Mouse (Mus musculus) heart, adult 2 months (tissue): ENCODE data around the gene Edem1. TPM values are rescaled to one million over a fixed set of nuclear protein-coding genes. Genes with fewer than 3 reads are reported as not detected.

Source experiments
- DNase-seq, 2 experiments: peaks; one replicate each; pipeline ENCODE4 v3.0.0; 2021
- H3K27ac ChIP-seq: fragments of 200-600 bp; 2 replicates; pipeline ENCODE4 v1.8.1; 2022
- H3K27me3 ChIP-seq: fragments of 200-500 bp; 2 replicates; pipeline ENCODE4 v1.6.1; 2012; ENCODE audit warnings: mild to moderate bottlenecking, low read length, inconsistent platforms, mixed read lengths; ENCODE audit not compliant: control insufficient read depth, insufficient read depth
- H3K36me3 ChIP-seq: fragments of 200-500 bp; 2 replicates; pipeline ENCODE4 v1.6.1; 2012; ENCODE audit warnings: low read length, inconsistent platforms; ENCODE audit not compliant: control insufficient read depth, insufficient read depth
- H3K4me1 ChIP-seq: fragments of 200-500 bp; 2 replicates; pipeline ENCODE4 v1.6.1; 2011; ENCODE audit warnings: low read length; ENCODE audit not compliant: control insufficient read depth, insufficient read depth
- H3K4me3 ChIP-seq: fragments of 200-600 bp; 2 replicates; pipeline ENCODE4 v1.8.1; 2022
- H3K79me2 ChIP-seq: fragments of 200-500 bp; replicated peaks from 2 replicates; pipeline ENCODE4 v1.6.1; 2012; ENCODE audit warnings: mild to moderate bottlenecking, inconsistent platforms, low read length, moderate library complexity, mixed read lengths; ENCODE audit not compliant: control insufficient read depth, insufficient read depth
- H3K9ac ChIP-seq: fragments of 200-500 bp; 2 replicates; pipeline ENCODE4 v1.6.1; 2012; ENCODE audit warnings: low read depth, mild to moderate bottlenecking, control low read depth, inconsistent platforms, low read length, mixed read lengths
- CTCF ChIP-seq: fragments of 200-600 bp; IDR thresholded peaks from 2 replicates; pipeline ENCODE4 v1.8.1; 2022; ENCODE audit warnings: antibody characterized with exemption, mild to moderate bottlenecking, moderate library complexity
- EP300 ChIP-seq: fragments of 200-500 bp; IDR thresholded peaks from 2 replicates; pipeline ENCODE4 v1.6.1; 2011; ENCODE audit warnings: low read depth, low read length, control low read depth; ENCODE audit not compliant: insufficient read depth
- POLR2A ChIP-seq: fragments of 200-500 bp; IDR thresholded peaks from 2 replicates; pipeline ENCODE4 v1.6.1; 2011; ENCODE audit warnings: mild to moderate bottlenecking, low read depth, low read length, control low read depth; ENCODE audit not compliant: insufficient read depth
- WGBS: fragments of 180-500 bp; shearing (Covaris S2); methylation state at CpG from one replicate; pipeline ENCODE4 v1.1.7; 2018; 5-methylcytosine and 5-hydroxymethylcytosine counted together
- intact Hi-C: fragments of 180-260 bp; cut with DNase I; formaldehyde crosslinking; loops from one replicate; pipeline ENCODE4 v1.15.1; 2025
- long read RNA-seq: library from polyadenylated mRNA; stranded (forward); transcript quantifications from one replicate; pipeline ENCODE4 v2.0.0, GENCODE M21; 2021
- polyA plus RNA-seq: library from polyadenylated mRNA; depleted of rRNA; stranded (reverse); fragments of >200 nt; gene quantifications from 2 replicates; pipeline ENCODE4 v1.2.3, GENCODE M21; 2012; rRNA removed
- total RNA-seq, 2 experiments: library from RNA; stranded (reverse); gene quantifications; 2 replicates each; pipeline ENCODE4 v1.2.3; 2021

Gene Edem1
- total RNA-seq (10 to 100 TPM; 10.1 to 13.8 TPM), polyA plus RNA-seq (6.0 and 7.4 TPM in 2 replicates)
- long read RNA-seq, full-length matches to known transcripts = 14 of 20 reads
- long read RNA-seq, partial matches to known transcripts = 2 of 20 reads
- long read RNA-seq, other reads (novel, unspliced or antisense) = 4 of 20 reads

GRCm38 (mm10) chr6:108828234-108828868 is at the start of gene Edem1:
Gene Edem1 (plus strand): TSS chr6:108828641.
- Histone ChIP-seq H3K79me2 (0 out of 2 replicates have a peak, but pooled peaks cover 1% of the 10 kb centered on the region), H3K9ac (peak within 1 kb of the TSS; percentile 76), H3K27ac (peak within 1 kb of the TSS; percentile 83), H3K27me3 (no peaks in the 10 kb centered on the region), H3K4me3 (peak within 1 kb of the TSS; percentile 76), H3K4me1 (peaks cover 10% of the 10 kb centered on the region), H3K36me3 (peaks cover 15% of the 10 kb centered on the region)
- peak; percentile 99 to 100 for DNase-seq
- WGBS = under 1% methylated on average over 66 of the region's 67 CpGs
- TF ChIP-seq EP300 (peak; percentile 12; the same call in 1 of the 2 replicates), CTCF (peak; percentile 11; the same call in 1 of the 2 replicates), POLR2A (peak; percentile 68; the same call in 1 of the 2 replicates)
- intact Hi-C loops = loop anchor here (2.0 kb wide), 2 partner anchors 46 to 168 kb away; partner anchors contain the start of genes Arl8b and Bhlhe40

- DNase-seq = peak in 1 of 2 experiments; percentile 16
- Histone ChIP-seq H3K79me2 (peaks cover 10% of the 10 kb centered on the region), H3K27ac (no peak overlapping the region), H3K36me3 (peaks cover 15% of the 10 kb centered on the region), H3K27me3 (no peaks in the 10 kb centered on the region), H3K9ac (no peak overlapping the region), H3K4me1 (peaks cover 4% of the 10 kb centered on the region), H3K4me3 (no peak overlapping the region)
- 53% methylated on average over 6 of the region's 6 CpGs for WGBS
- TF ChIP-seq POLR2A = no peak
- intact Hi-C loops = loop anchor here (2.0 kb wide), 1 partner anchor 47 kb away; the partner anchor contains the start of gene Edem1
These were observed 46.6 kb upstream of the Edem1 start for GRCm38 (mm10) chr6:108781865-108782264.

DNA sequence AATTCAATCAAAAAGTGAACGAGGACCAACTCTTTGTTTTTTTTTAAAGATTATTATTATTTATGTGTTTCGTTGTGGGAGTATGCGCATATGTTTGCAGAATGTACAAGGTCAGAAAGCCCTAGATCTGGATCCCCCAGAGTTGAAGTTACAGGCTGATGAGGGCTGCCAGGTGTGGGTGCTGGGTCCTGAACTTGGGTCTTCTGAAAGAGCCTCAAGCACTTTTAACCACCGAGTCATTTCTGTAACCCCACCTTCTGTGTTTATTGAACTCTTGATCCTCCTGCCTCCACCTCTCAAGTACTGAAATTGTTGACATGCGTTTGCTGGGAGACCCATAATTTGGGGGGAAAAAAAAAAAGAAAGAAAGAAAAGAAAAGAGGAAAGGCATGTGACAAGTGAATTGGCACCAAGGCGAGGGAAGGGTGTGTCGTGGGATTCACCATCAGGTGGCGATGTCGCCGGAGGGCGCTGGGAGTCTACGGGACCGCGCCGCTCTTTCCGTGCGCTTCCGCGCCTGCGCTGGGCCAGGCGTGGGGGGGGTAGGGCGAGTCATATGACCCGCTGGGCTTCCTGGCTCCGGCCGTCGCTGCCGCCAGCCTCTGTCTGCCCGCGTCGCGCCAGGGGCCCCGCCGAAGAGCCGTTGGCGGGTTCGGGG is 45.8 kb upstream of the Edem1 start, which contains the start of gene Arl8b:
Gene Arl8b, plus strand, starts transcription at position 574 of the 658 bp plus-strand sequence.
- H3K79me2 ChIP-seq = peaks cover 10% of the 10 kb centered on the region
- intact Hi-C loops = loop anchor here (2.0 kb wide), 1 partner anchor 46 kb away; the partner anchor contains the start of gene Edem1
- H3K27me3 ChIP-seq = no peaks in the 10 kb centered on the region
- peaks cover 4% of the 10 kb centered on the region for H3K4me1 ChIP-seq
- TF ChIP-seq EP300 (peak; percentile 79; the same call in 1 of the 2 replicates), POLR2A (peak; percentile 74; the same call in 1 of the 2 replicates), CTCF (peak; percentile 98)
- peak within 1 kb of the TSS; percentile 98 for H3K4me3 ChIP-seq
- H3K9ac ChIP-seq = peak within 1 kb of the TSS; percentile 96
- DNase-seq = peak; percentile 96 to 98
- peak within 1 kb of the TSS; percentile 82 for H3K27ac ChIP-seq
- H3K36me3 ChIP-seq = peaks cover 15% of the 10 kb centered on the region
- WGBS = 9% methylated on average over 36 of the region's 36 CpGs

- DNase-seq = peak; percentile 41 to 49
- TF ChIP-seq EP300 (no peak), POLR2A (no peak), CTCF (no peak)
- under 1% methylated on average over 57 of the region's 57 CpGs for WGBS
- H3K9ac ChIP-seq = peak overlapping the region; percentile 96
- peaks cover 10% of the 10 kb centered on the region for H3K79me2 ChIP-seq
- intact Hi-C loops = loop anchor here (2.0 kb wide), 1 partner anchor 45 kb away; the partner anchor contains the start of gene Edem1
- H3K27me3 ChIP-seq = no peaks in the 10 kb centered on the region
- H3K4me1 ChIP-seq = peaks cover 4% of the 10 kb centered on the region
- H3K27ac ChIP-seq = peak overlapping the region; percentile 82
- peaks cover 15% of the 10 kb centered on the region for H3K36me3 ChIP-seq
- peak overlapping the region; percentile 98 for H3K4me3 ChIP-seq
These were observed 45.1 kb upstream of the Edem1 start for GRCm38 (mm10) chr6:108783184-108783881.

DNA sequence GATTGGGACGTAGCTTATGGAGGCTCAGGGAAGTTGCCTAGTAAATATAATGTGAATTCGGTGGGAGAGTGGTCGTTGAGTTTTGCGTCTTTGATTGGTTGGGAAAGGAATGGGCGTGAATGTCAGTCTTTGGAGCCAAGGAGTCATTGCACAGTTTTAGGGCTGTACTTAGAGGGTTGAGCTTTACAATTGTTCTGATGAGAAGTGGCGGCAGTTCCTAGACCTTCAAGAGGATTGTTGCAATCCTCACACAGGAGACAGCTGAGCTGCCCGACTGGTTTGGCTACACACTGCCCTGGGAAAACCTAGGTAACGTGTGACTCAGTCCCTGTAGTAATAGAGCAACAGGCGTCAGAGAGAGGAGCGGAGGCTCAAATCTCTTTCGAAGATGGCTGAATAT is 44.4 kb upstream of the Edem1 start:
- peak overlapping the region; percentile 98 for H3K4me3 ChIP-seq
- H3K27ac ChIP-seq = peak overlapping the region; percentile 82; the same call in 1 of the 2 replicates
- H3K36me3 ChIP-seq = peaks cover 15% of the 10 kb centered on the region
- peak overlapping the region; percentile 96 for H3K9ac ChIP-seq
- peaks cover 11% of the 10 kb centered on the region for H3K79me2 ChIP-seq
- no peaks in the 10 kb centered on the region for H3K27me3 ChIP-seq
- 15% methylated on average over 11 of the region's 11 CpGs for WGBS
- no peak for DNase-seq
- intact Hi-C loops = no loop called here
- H3K4me1 ChIP-seq = peaks cover 5% of the 10 kb centered on the region
- no peak for TF ChIP-seq EP300
- no peak for TF ChIP-seq POLR2A
- no peak for TF ChIP-seq CTCF
